Mouse (Mus musculus) limb, embryonic 14.5 days (tissue): ENCODE results near the gene Nop16. TPM values are rescaled to one million over a fixed set of nuclear protein-coding genes. Genes with fewer than 3 reads are reported as not detected.

Experiments used
- ATAC-seq: fragments of 200-750 bp; cut with Nextera tagmentation; 2 replicates; pipeline ENCODE4 v1.8.0; 2017; ENCODE audit warnings: low read depth, moderate number of reproducible peaks, moderate TSS enrichment; ENCODE audit not compliant: low FRiP score
- DNase-seq: peaks from one replicate; pipeline ENCODE4 v3.0.0-alpha.2; 2015; ENCODE audit warnings: low spot score
- H3K27ac ChIP-seq: fragments of 300-500 bp; sonication (generic); replicated peaks from 2 replicates; pipeline ENCODE4 v1.5.1; 2014; ENCODE audit warnings: low read depth, mild to moderate bottlenecking, low read length, moderate library complexity, mixed read lengths
- H3K27me3 ChIP-seq: fragments of 300-500 bp; sonication (generic); 2 replicates; pipeline ENCODE4 v1.6.1; 2014; ENCODE audit warnings: low read length, mixed read lengths; ENCODE audit not compliant: control insufficient read depth, insufficient read depth
- H3K36me3 ChIP-seq: fragments of 300-500 bp; sonication (generic); 2 replicates; pipeline ENCODE4 v1.6.1; 2014; ENCODE audit warnings: mild to moderate bottlenecking, low read length, moderate library complexity, mixed read lengths; ENCODE audit not compliant: control insufficient read depth, insufficient read depth
- H3K4me1 ChIP-seq: fragments of 300-500 bp; sonication (generic); 2 replicates; pipeline ENCODE4 v1.6.1; 2014; ENCODE audit warnings: antibody characterized with exemption, low read length, mixed read lengths; ENCODE audit not compliant: control insufficient read depth, insufficient read depth
- H3K4me2 ChIP-seq: fragments of 300-500 bp; sonication (generic); replicated peaks from 2 replicates; pipeline ENCODE4 v1.6.1; 2014; ENCODE audit warnings: low read depth, mild to moderate bottlenecking, low read length, moderate library complexity; ENCODE audit not compliant: severe bottlenecking
- H3K4me3 ChIP-seq: fragments of 300-500 bp; sonication (generic); replicated peaks from 2 replicates; pipeline ENCODE4 v1.5.1; 2014; ENCODE audit warnings: low read length
- H3K9ac ChIP-seq: fragments of 300-500 bp; sonication (generic); 2 replicates; pipeline ENCODE4 v1.6.1; 2014; ENCODE audit warnings: mild to moderate bottlenecking, low read depth, low read length, moderate library complexity; ENCODE audit not compliant: severe bottlenecking
- H3K9me3 ChIP-seq: fragments of 300-500 bp; sonication (generic); 2 replicates; pipeline ENCODE4 v1.6.1; 2016; ENCODE audit warnings: low read length; ENCODE audit not compliant: control insufficient read depth
- POLR2A ChIP-seq: fragments of 200-500 bp; IDR thresholded peaks from 2 replicates; pipeline ENCODE4 v1.8.0; 2012; ENCODE audit warnings: inconsistent platforms, mild to moderate bottlenecking, moderate library complexity, borderline replicate concordance; ENCODE audit not compliant: insufficient read depth, insufficient read length; ENCODE audit errors: extremely low read depth
- WGBS: fragments of 180-500 bp; shearing (Covaris S2); extraction: QIAGEN DNeasy Blood & Tissue Kit; methylation state at CpG from one replicate; pipeline ENCODE4 v1.1.7; 2014; 5-methylcytosine and 5-hydroxymethylcytosine counted together
- polyA plus RNA-seq, 2 experiments: library from polyadenylated mRNA; depleted of rRNA in 1 of 2; stranded (reverse) in 1 of 2; unstranded in 1 of 2; fragments of >200 nt; fragmentation: Nextera tagmentation in 1 of 2; extraction: Ambion mirVana in 1 of 2; gene quantifications; 2 replicates each; pipeline versions ENCODE4 v1.2.1 to v1.2.3; 2012 to 2014

The Nop16 gene
- polyA plus RNA-seq, 2 experiments = 53.5 to 61.9 TPM

- Histone ChIP-seq H3K4me2 (no peak overlapping the region), H3K36me3 (peaks cover 13% of the 10 kb centered on the region), H3K9ac (no peak overlapping the region), H3K4me1 (0 out of 2 replicates have a peak, but pooled peaks cover 6% of the 10 kb centered on the region), H3K27ac (no peak overlapping the region), H3K9me3 (no peaks in the 10 kb centered on the region), H3K27me3 (no peaks in the 10 kb centered on the region), H3K4me3 (no peak overlapping the region)
- DNase-seq = no peak
- no peak for ATAC-seq
- no peak for TF ChIP-seq POLR2A
- WGBS = 79% methylated on average over 8 of the region's 8 CpGs
Observed at GRCm38 (mm10) chr13:54596107-54596690, 6.3 kb upstream of the Nop16 start.

- H3K9ac ChIP-seq = no peak overlapping the region
- ATAC-seq = no peak
Observed at GRCm38 (mm10) chr13:54593617-54594016, 3.7 kb upstream of the Nop16 start.

GRCm38 (mm10) chr13:54591776-54592356 is 2.0 kb upstream of the Nop16 start:
- ATAC-seq (no peak), DNase-seq (no peak)
- WGBS = 91% methylated on average over 8 of the region's 8 CpGs
- H3K9ac ChIP-seq = no peak overlapping the region
- no peaks in the 10 kb centered on the region for H3K9me3 ChIP-seq
- no peak for TF ChIP-seq POLR2A
- peaks cover 29% of the 10 kb centered on the region for H3K36me3 ChIP-seq
- H3K4me1 ChIP-seq = peaks cover 14% of the 10 kb centered on the region
- H3K27ac ChIP-seq = no peak overlapping the region
- H3K27me3 ChIP-seq = no peaks in the 10 kb centered on the region
- peak overlapping the region; percentile 80; the same call in 1 of the 2 replicates for H3K4me3 ChIP-seq
- no peak overlapping the region for H3K4me2 ChIP-seq

More at GRCm38 (mm10) chr13:54593617-54594016, 3.7 kb upstream of the Nop16 start:
- 90% methylated on average over 9 of the region's 11 CpGs for WGBS
- DNase-seq = no peak
- no peak for TF ChIP-seq POLR2A
- H3K4me2 ChIP-seq = no peak overlapping the region
- H3K4me3 ChIP-seq = no peak overlapping the region
- H3K9me3 ChIP-seq = no peaks in the 10 kb centered on the region
- no peaks in the 10 kb centered on the region for H3K27me3 ChIP-seq
- peaks cover 13% of the 10 kb centered on the region for H3K36me3 ChIP-seq
- H3K27ac ChIP-seq = no peak overlapping the region
- H3K4me1 ChIP-seq = peaks cover 14% of the 10 kb centered on the region

GRCm38 (mm10) chr13:54589414-54589995 is 385 bp downstream of the Nop16 start:
- Histone ChIP-seq H3K27me3 (no peaks in the 10 kb centered on the region), H3K9me3 (no peaks in the 10 kb centered on the region), H3K9ac (peak overlapping the region; percentile 61), H3K27ac (no peak overlapping the region), H3K36me3 (peaks cover 43% of the 10 kb centered on the region), H3K4me1 (peaks cover 14% of the 10 kb centered on the region), H3K4me2 (peak overlapping the region; percentile 64), H3K4me3 (peak overlapping the region; percentile 80)
- 3% methylated on average over 24 of the region's 24 CpGs for WGBS
- no peak for TF ChIP-seq POLR2A
- ATAC-seq (peak; percentile 4; the same call in 1 of the 2 replicates), DNase-seq (no peak)

GRCm38 (mm10) chr13:54585831-54586230 is 4.1 kb downstream of the Nop16 start:
- Histone ChIP-seq H3K36me3 (peaks cover 72% of the 10 kb centered on the region), H3K9ac (no peak overlapping the region), H3K27me3 (no peaks in the 10 kb centered on the region), H3K4me1 (peaks cover 7% of the 10 kb centered on the region), H3K9me3 (no peaks in the 10 kb centered on the region), H3K27ac (no peak overlapping the region), H3K4me2 (no peak overlapping the region), H3K4me3 (no peak overlapping the region)
- DNase-seq (no peak), ATAC-seq (no peak)
- 89% methylated on average over 11 of the region's 11 CpGs for WGBS
- no peak for TF ChIP-seq POLR2A
